In the genomic region with DNA sequence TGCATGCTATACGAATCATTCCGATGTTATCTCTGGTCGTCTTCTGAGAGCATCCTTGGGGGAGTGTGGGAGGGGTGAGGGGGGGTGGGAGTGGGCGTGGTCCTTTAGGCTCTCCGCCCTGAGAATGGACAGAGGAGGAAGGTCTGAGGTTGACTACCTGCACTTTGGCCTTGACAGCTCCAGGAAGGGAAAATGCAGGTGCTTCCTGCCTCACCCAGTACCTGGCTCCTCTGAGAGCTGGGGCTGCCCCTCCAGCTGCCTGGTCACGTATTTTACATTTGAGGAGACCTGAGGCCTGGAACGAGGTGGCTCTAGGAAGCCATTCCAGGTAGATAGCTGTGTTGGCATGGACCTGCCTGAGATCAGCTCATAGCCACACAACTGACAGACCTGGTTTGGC, we compare ENCODE assay signal across 28 mouse cellular contexts. TPM values are rescaled to one million over a fixed set of nuclear protein-coding genes. Genes with fewer than 3 reads are reported as not detected.
DNase-seq lines count a peak whose midpoint lies in the region; ATAC-seq and TF ChIP-seq lines count a peak whose summit lies in the region.
"Had no signal": no experiment of that assay in that cellular context is flagged by ENCODE, and none has a peak within 500 bp of the region (broad histone marks: within the 10 kb centered on the region; RNA-seq: fewer than 3 reads in every experiment).

No protein-coding gene starts in this region.

- H3K27ac ChIP-seq in intestine, embryonic 15.5 days: peak overlapping the region; percentile 92
- H3K27ac ChIP-seq in stomach, postnatal 0 days (replicated peaks): peak overlapping the region; percentile 69
- H3K27ac ChIP-seq: forebrain, embryonic 13.5 days; gastrocnemius, adult 2 months; hindbrain, embryonic 12.5 days; left cerebral cortex, adult 2 months; limb, embryonic 15.5 days; liver, embryonic 14.5 days; midbrain, embryonic 13.5 days had no signal

- peak; percentile 41 to 44 for DNase-seq in kidney, adult 8-10 months
- DNase-seq in kidney, postnatal 10 days: no peak
- peak; percentile 50 for DNase-seq in CD4-positive helper T cell, adult 2 months (ENCODE audit: low read depth, low spot score)
- DNase-seq in stomach, postnatal 0 days (ENCODE audit: low spot score): peak; percentile 50
- DNase-seq in left cerebral cortex, postnatal 4 days: no peak
- no peak for DNase-seq in spleen, postnatal 10 days (ENCODE audit: low spot score in 2 of 2)
- DNase-seq: adrenal gland, postnatal 14 days; cerebellum, adult 8-10 months; cerebellum, postnatal 36 days; gastrocnemius, adult 2 months; lung, embryonic 14.5 days; right cerebral cortex, postnatal 25 days had no signal

- peak overlapping the region; percentile 42 for H3K9ac ChIP-seq in intestine, embryonic 15.5 days
- no peak overlapping the region for H3K9ac ChIP-seq in stomach, postnatal 0 days (ENCODE audit: low read length)
- H3K9ac ChIP-seq: forebrain, embryonic 13.5 days; hindbrain, embryonic 12.5 days; limb, embryonic 15.5 days; liver, embryonic 14.5 days; lung, embryonic 14.5 days; midbrain, embryonic 13.5 days had no signal

- TF ChIP-seq EP300 in stomach, postnatal 0 days (optimal IDR thresholded peaks at IDR 0.05): no peak

- H3K9me3 ChIP-seq in intestine, embryonic 15.5 days: no peaks in the 10 kb centered on the region
- no peaks in the 10 kb centered on the region for H3K9me3 ChIP-seq in stomach, postnatal 0 days (ENCODE audit: control insufficient read depth, low read length)
- H3K9me3 ChIP-seq: forebrain, embryonic 13.5 days; hindbrain, embryonic 12.5 days; limb, embryonic 15.5 days; midbrain, embryonic 13.5 days had no signal

- peaks cover 44% of the 10 kb centered on the region for H3K4me1 ChIP-seq in intestine, embryonic 15.5 days (replicated peaks)
- H3K4me1 ChIP-seq in stomach, postnatal 0 days (replicated peaks; ENCODE audit: control insufficient read depth, insufficient read depth): peaks cover 5% of the 10 kb centered on the region; the same call in 1 of the 2 replicates

- H3K4me2 ChIP-seq in intestine, embryonic 15.5 days (replicated peaks): peak overlapping the region; percentile 53
- H3K4me2 ChIP-seq in stomach, postnatal 0 days (replicated peaks; ENCODE audit: low read depth): no peak overlapping the region; the same call in 1 of the 2 replicates
- H3K4me2 ChIP-seq: forebrain, embryonic 13.5 days; hindbrain, embryonic 12.5 days; limb, embryonic 15.5 days; lung, embryonic 14.5 days; midbrain, embryonic 13.5 days had no signal

- intact Hi-C loops in left cerebral cortex, postnatal 4 days (cut with DNase I): no loop called here

- H3K36me3 ChIP-seq in intestine, embryonic 15.5 days: 0 out of 2 replicates have a peak, but pooled peaks cover under 1% of the 10 kb centered on the region
- H3K36me3 ChIP-seq in stomach, postnatal 0 days (ENCODE audit: control insufficient read depth, insufficient read depth, low read length): 0 out of 2 replicates have a peak, but pooled peaks cover 2% of the 10 kb centered on the region
- H3K36me3 ChIP-seq: hindbrain, embryonic 12.5 days had no signal

- no peak for TF ChIP-seq CTCF in stomach, postnatal 0 days (IDR thresholded peaks at IDR 0.05; ENCODE audit: low read depth)

- H3K27me3 ChIP-seq in intestine, embryonic 15.5 days (replicated peaks): no peaks in the 10 kb centered on the region
- no peaks in the 10 kb centered on the region for H3K27me3 ChIP-seq in stomach, postnatal 0 days (ENCODE audit: control insufficient read depth, insufficient read depth, low read length)
- H3K27me3 ChIP-seq: forebrain, embryonic 13.5 days; hindbrain, embryonic 12.5 days; limb, embryonic 15.5 days; midbrain, embryonic 13.5 days had no signal

- WGBS in intestine, embryonic 15.5 days: 47% methylated on average over 7 of the region's 7 CpGs
- WGBS in stomach, postnatal 0 days: 64% methylated on average over 7 of the region's 7 CpGs

- H3K4me3 ChIP-seq in intestine, embryonic 15.5 days (replicated peaks): peak overlapping the region; percentile 27
- H3K4me3 ChIP-seq in stomach, postnatal 0 days (ENCODE audit: low read depth, low read length): no peak overlapping the region
- H3K4me3 ChIP-seq: forebrain, embryonic 13.5 days; gastrocnemius, adult 2 months; hindbrain, embryonic 12.5 days; left cerebral cortex, adult 2 months; limb, embryonic 15.5 days; midbrain, embryonic 13.5 days had no signal

- peak; percentile 66 for ATAC-seq in intestine, embryonic 15.5 days
- ATAC-seq in stomach, postnatal 0 days (ENCODE audit: low FRiP score, low TSS enrichment): peak; percentile 45; the same call in 1 of the 2 replicates
- ATAC-seq: forebrain, embryonic 13.5 days; midbrain, embryonic 13.5 days had no signal

RNA-seq across cellular contexts. Expression of a gene that starts 19.3 kb away (rescaled TPM):
- polyA plus RNA-seq in intestine, embryonic 15.5 days (2015; fragmentation: Nextera tagmentation; extraction: Ambion mirVana): 12.1 and 13.6 TPM in 2 replicates
- 5.8 and 5.9 TPM in 2 replicates for polyA plus RNA-seq in stomach, postnatal 0 days (2015; fragmentation: Nextera tagmentation; extraction: Ambion mirVana)
- 10 to 100 TPM; 80.4 to 83.1 TPM for total RNA-seq in left cerebral cortex, postnatal 4 days (2021)
- total RNA-seq: megakaryocyte, adult 5-6 weeks had no signal

RNA-seq across cellular contexts. Expression of a gene that starts 41.0 kb away (rescaled TPM):
- polyA plus RNA-seq in intestine, embryonic 15.5 days (2015; fragmentation: Nextera tagmentation; extraction: Ambion mirVana): 29.7 and 33.1 TPM in 2 replicates
- 12.6 TPM in 2 replicates for polyA plus RNA-seq in stomach, postnatal 0 days (2015; fragmentation: Nextera tagmentation; extraction: Ambion mirVana)
- 10 to 100 TPM; 29.3 to 30.6 TPM for total RNA-seq in left cerebral cortex, postnatal 4 days (2021)

RNA-seq across cellular contexts. Expression of a gene that starts 42.8 kb away (rescaled TPM):
- polyA plus RNA-seq in intestine, embryonic 15.5 days (2015; fragmentation: Nextera tagmentation; extraction: Ambion mirVana): not detected in 2 replicates
- not detected in 2 replicates for polyA plus RNA-seq in stomach, postnatal 0 days (2015; fragmentation: Nextera tagmentation; extraction: Ambion mirVana)
- 10 to 100 TPM; 21.1 to 22.2 TPM for total RNA-seq in left cerebral cortex, postnatal 4 days (2021)
- polyA plus RNA-seq: embryonic facial prominence, embryonic 14.5 days; frontal cortex, adult 2 months; heart, embryonic 14.5 days; hindbrain, embryonic 12.5 days; large intestine, adult 2 months; limb, embryonic 15.5 days; liver, embryonic 14.5 days; lung, embryonic 14.5 days; midbrain, embryonic 13.5 days; neural tube, embryonic 11.5 days; spleen, adult 2 months; stomach, embryonic 14.5 days; thymus, adult 2 months had no signal

RNA-seq across cellular contexts. Expression of a gene that starts 59.9 kb away (rescaled TPM):
- polyA plus RNA-seq in intestine, embryonic 15.5 days (2015; fragmentation: Nextera tagmentation; extraction: Ambion mirVana): 28.5 and 29.0 TPM in 2 replicates
- 16.3 and 16.5 TPM in 2 replicates for polyA plus RNA-seq in stomach, postnatal 0 days (2015; fragmentation: Nextera tagmentation; extraction: Ambion mirVana)
- total RNA-seq in left cerebral cortex, postnatal 4 days (2021): 10 to 100 TPM; 27.7 to 36.2 TPM

Comparison
In these comparisons a context has a peak if more than half of its experiments do, and no peak if none do; other contexts are left out.
1. DNase-seq: peak in kidney, adult 8-10 months (2 of 2), CD4-positive helper T cell, adult 2 months (single experiment) and stomach, postnatal 0 days (single experiment); none in kidney, postnatal 10 days (single experiment), left cerebral cortex, postnatal 4 days (single experiment) and spleen, postnatal 10 days (0 of 2).